Mouse (Mus musculus) stomach, embryonic 14.5 days (tissue): ENCODE measurements around the gene Rgs14. TPM values are rescaled to one million over a fixed set of nuclear protein-coding genes. Genes with fewer than 3 reads are reported as not detected.

Experiments used
- ATAC-seq: fragments of 200-750 bp; cut with Nextera tagmentation; 2 replicates; pipeline ENCODE4 v1.8.0; 2017; ENCODE audit warnings: low read depth, moderate TSS enrichment; ENCODE audit not compliant: insufficient number of reproducible peaks, insufficient read depth, low FRiP score
- H3K27ac ChIP-seq: fragments of 300-500 bp; sonication (generic); 2 replicates; pipeline ENCODE4 v1.5.1; 2014; ENCODE audit warnings: mild to moderate bottlenecking, low read length, moderate library complexity, mixed read lengths
- H3K27me3 ChIP-seq: fragments of 300-500 bp; sonication (generic); 2 replicates; pipeline ENCODE4 v1.6.1; 2014; ENCODE audit warnings: low read length, control low read depth, mixed read lengths; ENCODE audit not compliant: control insufficient read depth, insufficient read depth
- H3K36me3 ChIP-seq: fragments of 300-500 bp; sonication (generic); 2 replicates; pipeline ENCODE4 v1.6.1; 2014; ENCODE audit warnings: mild to moderate bottlenecking, control low read depth, low read length, moderate library complexity, mixed read lengths; ENCODE audit not compliant: control insufficient read depth, insufficient read depth
- H3K4me1 ChIP-seq: fragments of 300-500 bp; sonication (generic); 2 replicates; pipeline ENCODE4 v1.6.1; 2014; ENCODE audit warnings: low read length, control low read depth, mixed read lengths; ENCODE audit not compliant: control insufficient read depth, insufficient read depth
- H3K4me2 ChIP-seq: fragments of 300-500 bp; sonication (generic); replicated peaks from 2 replicates; pipeline ENCODE4 v1.6.1; 2014; ENCODE audit warnings: low read depth, low read length, control low read depth
- H3K4me3 ChIP-seq: fragments of 300-500 bp; sonication (generic); 2 replicates; pipeline ENCODE4 v1.5.1; 2014; ENCODE audit warnings: low read depth, low read length, control low read depth
- H3K9ac ChIP-seq: fragments of 300-500 bp; sonication (generic); replicated peaks from 2 replicates; pipeline ENCODE4 v1.6.1; 2014; ENCODE audit warnings: low read depth, mild to moderate bottlenecking, control low read depth, low read length, moderate library complexity, mixed read lengths
- H3K9me3 ChIP-seq: fragments of 300-500 bp; sonication (generic); 2 replicates; pipeline ENCODE4 v1.6.1; 2016; ENCODE audit warnings: low read depth, low read length, control low read depth; ENCODE audit not compliant: control insufficient read depth
- WGBS: fragments of 180-500 bp; shearing (Covaris S2); extraction: QIAGEN DNeasy Blood & Tissue Kit; methylation state at CpG from one replicate; pipeline ENCODE4 v1.1.7; 2014; 5-methylcytosine and 5-hydroxymethylcytosine counted together
- polyA plus RNA-seq: library from polyadenylated mRNA; unstranded; fragments of >200 nt; fragmentation: Nextera tagmentation; extraction: Ambion mirVana; gene quantifications from 2 replicates; pipeline ENCODE4 v1.2.1, GENCODE M21; 2014

Gene Rgs14
- polyA plus RNA-seq, 1 experiment from 2014 or later = 0.78 TPM

GRCm38 (mm10) chr13:55328641-55329040, 40.9 kb upstream of the Rgs14 start:
- Histone ChIP-seq H3K4me2 (peak overlapping the region; percentile 87), H3K9me3 (no peaks in the 10 kb centered on the region), H3K27me3 (no peaks in the 10 kb centered on the region), H3K4me3 (peak overlapping the region; percentile 64), H3K9ac (peak overlapping the region; percentile 61; the same call in 1 of the 2 replicates), H3K4me1 (peaks cover 32% of the 10 kb centered on the region), H3K36me3 (peaks cover 24% of the 10 kb centered on the region), H3K27ac (no peak overlapping the region)
- ATAC-seq = no peak
- 89% methylated on average over 4 of the region's 4 CpGs for WGBS

- ATAC-seq = peak; percentile 19; the same call in 1 of the 2 replicates
- Histone ChIP-seq H3K9me3 (no peaks in the 10 kb centered on the region), H3K4me1 (peaks cover 28% of the 10 kb centered on the region), H3K27me3 (no peaks in the 10 kb centered on the region), H3K4me3 (peak overlapping the region; percentile 64), H3K9ac (peak overlapping the region; percentile 61), H3K27ac (peak overlapping the region; percentile 58; the same call in 1 of the 2 replicates), H3K36me3 (peaks cover 18% of the 10 kb centered on the region), H3K4me2 (peak overlapping the region; percentile 87)
- WGBS = under 1% methylated on average over 28 of the region's 29 CpGs
These were observed 40.3 kb upstream of the Rgs14 start for GRCm38 (mm10) chr13:55329109-55329682.

GRCm38 (mm10) chr13:55329683-55330566, 39.6 kb upstream of the Rgs14 start, which contains the start of gene Mxd3:
Mxd3 (minus strand) TSS chr13:55329823.
- under 1% methylated on average over 82 of the region's 82 CpGs for WGBS
- Histone ChIP-seq H3K9me3 (no peaks in the 10 kb centered on the region), H3K9ac (peak within 1 kb of the TSS; percentile 61), H3K27me3 (no peaks in the 10 kb centered on the region), H3K4me1 (peaks cover 28% of the 10 kb centered on the region), H3K36me3 (peaks cover 13% of the 10 kb centered on the region), H3K4me2 (peak within 1 kb of the TSS; percentile 87), H3K4me3 (peak within 1 kb of the TSS; percentile 64), H3K27ac (peak within 1 kb of the TSS; percentile 92)
- peak; percentile 83 for ATAC-seq

DNA sequence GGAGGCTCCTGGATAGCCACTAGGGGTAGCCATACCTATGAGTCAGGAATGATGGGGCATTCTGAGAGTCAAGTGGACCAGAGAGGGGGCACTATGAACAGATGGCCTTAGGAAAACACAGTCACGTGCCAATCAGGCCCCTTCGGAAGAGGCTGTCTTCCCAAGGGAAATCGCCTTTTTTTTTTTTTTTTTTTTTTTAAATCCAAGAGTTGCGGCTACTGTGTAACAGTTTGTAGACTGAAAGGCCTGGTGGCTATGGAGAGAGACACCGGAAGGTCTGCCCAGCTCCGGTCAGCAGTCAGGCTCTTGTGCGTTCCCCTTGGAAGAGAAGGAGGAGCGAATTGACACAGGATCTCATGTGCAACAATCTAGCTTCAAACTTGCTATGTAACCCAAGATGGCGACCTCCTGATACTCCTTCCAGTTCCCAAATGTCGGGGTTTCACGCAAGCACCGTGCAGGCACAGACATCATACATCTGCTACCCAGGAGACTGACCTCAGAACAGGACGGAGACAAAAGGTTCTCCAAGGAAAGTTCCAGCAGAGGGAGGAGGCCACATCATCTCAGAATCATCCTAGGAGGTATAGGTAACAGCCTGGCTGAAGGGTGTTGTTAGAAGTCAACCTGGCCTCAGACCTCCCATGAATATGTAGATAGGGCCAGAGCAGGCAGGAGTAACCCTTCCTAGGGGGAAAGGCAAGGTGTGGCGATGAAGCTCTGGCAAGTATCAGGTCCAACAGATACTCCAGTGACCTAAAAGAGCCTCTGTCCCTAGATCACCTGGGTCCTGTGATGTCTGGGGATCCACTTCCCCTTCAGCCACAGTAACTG, 38.7 kb upstream of the Rgs14 start:
- Histone ChIP-seq H3K9ac (peak overlapping the region; percentile 61), H3K4me3 (peak overlapping the region; percentile 64), H3K4me2 (peak overlapping the region; percentile 87), H3K27me3 (no peaks in the 10 kb centered on the region), H3K36me3 (peaks cover 7% of the 10 kb centered on the region), H3K9me3 (no peaks in the 10 kb centered on the region), H3K4me1 (peaks cover 27% of the 10 kb centered on the region), H3K27ac (peak overlapping the region; percentile 92)
- peak; percentile 14; the same call in 1 of the 2 replicates for ATAC-seq
- WGBS = 46% methylated on average over 14 of the region's 14 CpGs

GRCm38 (mm10) chr13:55332331-55332730, 37.2 kb upstream of the Rgs14 start:
- ATAC-seq = no peak
- Histone ChIP-seq H3K27ac (no peak overlapping the region), H3K27me3 (no peaks in the 10 kb centered on the region), H3K9ac (no peak overlapping the region), H3K4me3 (no peak overlapping the region), H3K9me3 (no peaks in the 10 kb centered on the region), H3K36me3 (no peaks in the 10 kb centered on the region), H3K4me2 (no peak overlapping the region), H3K4me1 (peaks cover 23% of the 10 kb centered on the region)
- 81% methylated on average over 3 of the region's 3 CpGs for WGBS

GRCm38 (mm10) chr13:55335701-55336100, 33.8 kb upstream of the Rgs14 start:
- Histone ChIP-seq H3K36me3 (no peaks in the 10 kb centered on the region), H3K27me3 (no peaks in the 10 kb centered on the region), H3K9me3 (no peaks in the 10 kb centered on the region), H3K4me3 (no peak overlapping the region), H3K4me1 (peaks cover 3% of the 10 kb centered on the region; the same call in 1 of the 2 replicates), H3K9ac (no peak overlapping the region), H3K4me2 (no peak overlapping the region), H3K27ac (no peak overlapping the region)
- WGBS = 77% methylated on average over 4 of the region's 4 CpGs
- ATAC-seq = no peak

DNA sequence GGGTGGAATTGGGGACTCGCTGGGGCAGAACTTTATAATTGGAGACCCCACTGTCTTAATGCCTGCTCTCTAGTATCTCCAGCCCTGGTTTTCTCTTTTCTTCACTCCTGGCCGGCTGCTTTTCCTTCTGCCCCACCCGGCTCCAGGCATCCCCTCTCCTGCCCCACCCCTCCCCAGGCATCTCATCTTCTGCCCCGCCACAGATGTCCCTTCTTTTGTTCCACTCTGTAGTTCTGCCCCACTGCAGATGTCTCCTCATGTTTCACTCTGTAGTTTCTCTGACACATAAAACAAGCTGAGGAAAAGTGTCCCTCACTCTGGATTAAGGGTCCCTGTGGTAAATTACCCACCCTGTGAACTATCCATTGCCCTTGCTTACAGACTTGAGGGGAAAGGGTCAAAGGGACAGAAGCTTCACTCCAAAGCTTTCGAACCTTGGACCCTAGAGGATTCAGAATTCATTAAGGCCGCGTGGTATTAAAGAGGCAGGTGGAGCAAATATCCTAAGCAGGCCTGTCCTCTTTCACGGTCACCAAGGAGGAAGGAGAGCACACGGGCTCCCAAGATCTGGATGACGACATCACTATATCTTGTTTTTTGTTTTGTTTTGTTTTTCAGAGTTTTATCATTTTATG, 32.1 kb upstream of the Rgs14 start:
- Histone ChIP-seq H3K9me3 (no peaks in the 10 kb centered on the region), H3K4me3 (no peak overlapping the region), H3K4me1 (no peaks in the 10 kb centered on the region), H3K36me3 (no peaks in the 10 kb centered on the region), H3K27ac (no peak overlapping the region), H3K4me2 (no peak overlapping the region), H3K27me3 (no peaks in the 10 kb centered on the region), H3K9ac (no peak overlapping the region)
- 77% methylated on average over 10 of the region's 10 CpGs for WGBS
- no peak for ATAC-seq
